Mouse (Mus musculus): ENCODE data around the gene Rnf212b. TPM values are rescaled to one million over a fixed set of nuclear protein-coding genes. Genes with fewer than 3 reads are reported as not detected.
"Not testable (repeated sequence)": the region's sequence is repeated elsewhere in the genome, so short reads cannot be mapped to it uniquely, and the experiment has no call there.

Rnf212b gene
- 0.38 TPM in 1 of 2 replicates, not detected in the other for total RNA-seq (2014; rRNA removed)
- polyA plus RNA-seq (2015; fragmentation: Nextera tagmentation; extraction: Ambion mirVana) = not detected in 2 replicates

- Histone ChIP-seq H3K27ac (ENCODE audit: low read depth, low read length) (no peak within 1 kb of the TSS), H3K9me3 (ENCODE audit: low read length) (no peaks in the 10 kb centered on the region), H3K36me3 (ENCODE audit: insufficient read depth, low read length) (no peaks in the 10 kb centered on the region), H3K27me3 (ENCODE audit: insufficient read depth, low read length) (no peaks in the 10 kb centered on the region), H3K4me3 (ENCODE audit: low read depth, low read length) (no peak within 1 kb of the TSS), H3K9ac (replicated peaks; ENCODE audit: low read length, poor library complexity, severe bottlenecking) (no peak within 1 kb of the TSS), H3K4me2 (ENCODE audit: low read depth, low read length, poor library complexity, severe bottlenecking) (no peak within 1 kb of the TSS), H3K4me1 (ENCODE audit: insufficient read depth, low read length) (no peaks in the 10 kb centered on the region)
- ATAC-seq (ENCODE audit: low FRiP score) (no peak), DNase-seq (ENCODE audit: low spot score) (no peak)
- TF ChIP-seq CTCF (IDR thresholded peaks at IDR 0.05) = no peak
- WGBS = 87% methylated on average over 29 of the region's 29 CpGs
Measured at GRCm38 (mm10) chr14:54813991-54814390, at the start of gene Rnf212b. TSS of gene Rnf212b (plus strand) at chr14:54814141.

DNA sequence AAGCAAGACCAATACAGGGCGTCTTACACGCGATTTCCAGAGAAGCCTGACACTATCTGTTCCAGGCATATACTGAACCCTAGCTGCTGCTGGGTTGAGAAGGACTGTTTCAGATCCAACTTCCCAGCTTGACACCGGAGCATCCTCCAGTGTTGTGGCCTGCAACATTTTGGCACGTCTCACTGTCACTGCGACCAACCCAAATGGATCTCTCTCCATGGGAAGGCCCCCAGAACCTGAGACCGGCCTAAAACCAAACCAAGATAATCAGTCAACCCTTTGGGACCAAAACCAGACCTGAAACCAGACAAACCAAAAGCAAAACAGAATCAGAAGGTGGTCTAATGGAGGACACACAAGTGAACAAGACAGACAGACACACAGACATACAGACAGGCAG, 47.0 kb upstream of the Rnf212b start:
- not testable (repeated sequence) for H3K27ac ChIP-seq (ENCODE audit: low read depth, low read length); H3K4me3 ChIP-seq (ENCODE audit: low read depth, low read length); H3K27me3 ChIP-seq (ENCODE audit: insufficient read depth, low read length); H3K9me3 ChIP-seq (ENCODE audit: low read length); H3K4me2 ChIP-seq (ENCODE audit: low read depth, low read length, poor library complexity, severe bottlenecking); H3K36me3 ChIP-seq (ENCODE audit: insufficient read depth, low read length); DNase-seq (ENCODE audit: low spot score); ATAC-seq (ENCODE audit: low FRiP score); H3K9ac ChIP-seq (replicated peaks; ENCODE audit: low read length, poor library complexity, severe bottlenecking); H3K4me1 ChIP-seq (ENCODE audit: insufficient read depth, low read length)
- 92% methylated on average over 4 of the region's 7 CpGs for WGBS

DNA sequence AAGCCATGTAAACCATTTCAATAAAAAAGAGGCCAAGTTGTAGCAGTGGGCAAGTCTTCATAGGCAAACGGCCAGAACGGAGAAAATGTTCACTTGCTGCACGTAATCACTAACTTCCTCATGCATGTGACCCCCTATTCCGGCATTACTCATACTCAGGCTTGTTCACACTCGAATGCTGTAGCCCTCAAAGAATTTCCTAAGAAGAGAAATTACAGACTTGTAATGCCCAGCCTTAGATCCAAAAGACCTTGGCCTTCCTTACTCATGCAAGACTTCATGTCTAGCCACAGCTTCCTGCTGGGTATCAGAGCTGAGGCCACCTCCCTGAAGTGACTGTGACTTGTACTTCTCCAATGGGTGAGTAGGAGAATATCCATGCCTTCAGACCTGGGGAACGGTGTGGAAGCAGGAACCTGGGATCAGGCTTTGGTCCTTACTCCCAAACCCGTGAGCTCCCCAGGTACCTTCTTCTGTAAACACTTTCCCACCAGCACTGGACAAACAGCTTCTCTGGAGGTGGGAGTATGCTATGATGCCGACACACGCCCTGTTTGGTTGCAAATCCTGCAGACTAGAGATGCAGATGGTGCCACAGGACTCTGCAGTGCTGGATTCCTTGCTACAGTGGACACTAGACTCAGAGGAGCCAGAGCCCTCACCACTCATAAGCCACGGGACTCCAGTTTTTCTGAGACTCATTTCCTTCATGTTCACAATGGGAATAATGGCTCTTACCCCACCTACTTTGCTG, 45.5 kb upstream of the Rnf212b start:
- no peak overlapping the region for H3K9ac ChIP-seq (replicated peaks; ENCODE audit: low read length, poor library complexity, severe bottlenecking)
- TF ChIP-seq CTCF (IDR thresholded peaks at IDR 0.05) = no peak
- ATAC-seq (ENCODE audit: low FRiP score) (no peak), DNase-seq (ENCODE audit: low spot score) (no peak)
- no peaks in the 10 kb centered on the region for H3K27me3 ChIP-seq (ENCODE audit: insufficient read depth, low read length)
- peaks cover 2% of the 10 kb centered on the region; the same call in 1 of the 2 replicates for H3K4me1 ChIP-seq (ENCODE audit: insufficient read depth, low read length)
- H3K4me3 ChIP-seq (ENCODE audit: low read depth, low read length) = no peak overlapping the region
- H3K27ac ChIP-seq (ENCODE audit: low read depth, low read length) = no peak overlapping the region
- WGBS = 88% methylated on average over 10 of the region's 10 CpGs
- H3K36me3 ChIP-seq (ENCODE audit: insufficient read depth, low read length) = no peaks in the 10 kb centered on the region
- H3K9me3 ChIP-seq (ENCODE audit: low read length) = no peaks in the 10 kb centered on the region
- no peak overlapping the region for H3K4me2 ChIP-seq (ENCODE audit: low read depth, low read length, poor library complexity, severe bottlenecking)

- H3K27ac ChIP-seq (ENCODE audit: low read depth, low read length) = no peak overlapping the region
- H3K4me3 ChIP-seq (ENCODE audit: low read depth, low read length) = no peak overlapping the region
- no peak overlapping the region for H3K4me2 ChIP-seq (ENCODE audit: low read depth, low read length, poor library complexity, severe bottlenecking)
- WGBS = 95% methylated on average over 5 of the region's 5 CpGs
- no peak for TF ChIP-seq CTCF (IDR thresholded peaks at IDR 0.05)
- ATAC-seq (ENCODE audit: low FRiP score) = no peak
- no peak for DNase-seq (ENCODE audit: low spot score)
- H3K9ac ChIP-seq (replicated peaks; ENCODE audit: low read length, poor library complexity, severe bottlenecking) = no peak overlapping the region
- H3K4me1 ChIP-seq (ENCODE audit: insufficient read depth, low read length) = peaks cover 2% of the 10 kb centered on the region; the same call in 1 of the 2 replicates
- H3K36me3 ChIP-seq (ENCODE audit: insufficient read depth, low read length) = no peaks in the 10 kb centered on the region
- H3K27me3 ChIP-seq (ENCODE audit: insufficient read depth, low read length) = no peaks in the 10 kb centered on the region
- no peaks in the 10 kb centered on the region for H3K9me3 ChIP-seq (ENCODE audit: low read length)
Measured at GRCm38 (mm10) chr14:54769068-54769425, 44.9 kb upstream of the Rnf212b start.

- no peaks in the 10 kb centered on the region for H3K27me3 ChIP-seq (ENCODE audit: insufficient read depth, low read length)
- H3K4me1 ChIP-seq (ENCODE audit: insufficient read depth, low read length) = peaks cover 2% of the 10 kb centered on the region; the same call in 1 of the 2 replicates
- H3K27ac ChIP-seq (ENCODE audit: low read depth, low read length) = no peak overlapping the region
- 91% methylated on average over 5 of the region's 5 CpGs for WGBS
- no peak overlapping the region for H3K4me2 ChIP-seq (ENCODE audit: low read depth, low read length, poor library complexity, severe bottlenecking)
- TF ChIP-seq CTCF (IDR thresholded peaks at IDR 0.05) = no peak
- no peaks in the 10 kb centered on the region for H3K9me3 ChIP-seq (ENCODE audit: low read length)
- ATAC-seq (ENCODE audit: low FRiP score) (no peak), DNase-seq (ENCODE audit: low spot score) (no peak)
- no peak overlapping the region for H3K9ac ChIP-seq (replicated peaks; ENCODE audit: low read length, poor library complexity, severe bottlenecking)
- H3K4me3 ChIP-seq (ENCODE audit: low read depth, low read length) = no peak overlapping the region
- no peaks in the 10 kb centered on the region for H3K36me3 ChIP-seq (ENCODE audit: insufficient read depth, low read length)
Measured at GRCm38 (mm10) chr14:54770373-54770772, 43.6 kb upstream of the Rnf212b start.

GRCm38 (mm10) chr14:54772333-54772856, 41.5 kb upstream of the Rnf212b start:
- peak; percentile 61 for DNase-seq (ENCODE audit: low spot score)
- Histone ChIP-seq H3K9ac (replicated peaks; ENCODE audit: low read length, poor library complexity, severe bottlenecking) (no peak overlapping the region), H3K27me3 (ENCODE audit: insufficient read depth, low read length) (no peaks in the 10 kb centered on the region), H3K4me1 (ENCODE audit: insufficient read depth, low read length) (peaks cover 2% of the 10 kb centered on the region; the same call in 1 of the 2 replicates), H3K9me3 (ENCODE audit: low read length) (no peaks in the 10 kb centered on the region), H3K4me3 (ENCODE audit: low read depth, low read length) (no peak overlapping the region), H3K4me2 (ENCODE audit: low read depth, low read length, poor library complexity, severe bottlenecking) (peak overlapping the region; percentile 34), H3K27ac (ENCODE audit: low read depth, low read length) (peak overlapping the region; percentile 71), H3K36me3 (ENCODE audit: insufficient read depth, low read length) (no peaks in the 10 kb centered on the region)
- TF ChIP-seq CTCF (IDR thresholded peaks at IDR 0.05) = no peak
- ATAC-seq (ENCODE audit: low FRiP score) = peak; percentile 88
- WGBS = 53% methylated on average over 20 of the region's 20 CpGs

All from midbrain, postnatal 0 days (tissue).